ENCODE assay signal across 8 mouse cellular contexts in the genomic region with DNA sequence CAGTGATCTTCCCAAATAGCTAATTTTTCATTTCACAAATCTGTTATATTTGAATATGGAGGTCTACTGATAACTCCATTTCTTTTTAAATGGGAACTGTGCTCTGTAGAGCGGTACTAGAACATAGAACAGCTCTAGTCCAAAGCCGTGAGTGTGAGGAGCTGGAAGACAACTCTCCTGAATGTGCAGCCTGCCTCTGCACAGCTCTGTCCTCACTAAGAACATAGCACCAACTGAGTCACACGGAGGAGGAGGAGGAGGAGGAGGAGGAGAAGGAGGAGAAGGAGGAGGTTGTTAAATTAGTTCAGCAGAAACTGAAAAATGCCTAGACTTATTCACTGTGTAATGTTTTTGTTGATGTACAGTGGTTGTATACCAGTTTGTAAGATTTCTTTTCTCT.
"Had no signal": no experiment of that assay in that cellular context is flagged by ENCODE, and none has a peak within 500 bp of the region (broad histone marks: within the 10 kb centered on the region; RNA-seq: fewer than 3 reads in every experiment).

No protein-coding gene starts in this region.

- H3K4me3 ChIP-seq: midbrain, embryonic 10.5 days; midbrain, embryonic 12.5 days; myocyte; neural tube, embryonic 13.5 days; neural tube, embryonic 15.5 days; stomach, embryonic 15.5 days had no signal

- H3K4me1 ChIP-seq: neural tube, embryonic 13.5 days; neural tube, embryonic 15.5 days; stomach, embryonic 15.5 days had no signal

- H3K27ac ChIP-seq: midbrain, embryonic 12.5 days; neural tube, embryonic 13.5 days; neural tube, embryonic 15.5 days; stomach, embryonic 15.5 days; stomach, postnatal 0 days had no signal

- ATAC-seq: midbrain, embryonic 16.5 days had no signal
